Mouse (Mus musculus) C2C12 (cell line): ENCODE measurements around the gene Cfap299.

Source experiments
- CEBPB ChIP-seq: IDR thresholded peaks from one replicate; pipeline ENCODE4 v1.6.1; 2011; ENCODE audit warnings: low read depth, mild to moderate bottlenecking, control low read depth, moderate library complexity
- CTCF ChIP-seq: IDR thresholded peaks from one replicate; pipeline ENCODE4 v1.5.1; 2011; ENCODE audit not compliant: control insufficient read depth, insufficient read depth, insufficient read length
- MAX ChIP-seq: IDR thresholded peaks from one replicate; pipeline ENCODE4 v1.6.1; 2011; ENCODE audit warnings: mild to moderate bottlenecking, control low read depth
- MYOD1 ChIP-seq: IDR thresholded peaks from one replicate; pipeline ENCODE4 v1.6.1; 2011; ENCODE audit warnings: low read depth; ENCODE audit not compliant: control insufficient read depth, insufficient read length
- USF1 ChIP-seq: IDR thresholded peaks from one replicate; pipeline ENCODE4 v1.6.1; 2011; ENCODE audit warnings: low read depth, mild to moderate bottlenecking, control low read depth, moderate library complexity

GRCm38 (mm10) chr5:98283696-98284478 lies 45.2 kb upstream of the Cfap299 start:
- TF ChIP-seq MAX (no peak), CTCF (no peak), USF1 (no peak), CEBPB (no peak), MYOD1 (peak; percentile 63)
